Mouse (Mus musculus) splenic B cell, adult 2 months (primary cell): ENCODE measurements around the gene 2310061I04Rik.

Experiments used
- DNase-seq: peaks from one replicate; pipeline ENCODE4 v3.0.0-alpha.2; 2011; ENCODE audit warnings: low read depth, low spot score
- H3K27me3 ChIP-seq: 2 replicates; pipeline ENCODE4 v1.6.1; 2012; ENCODE audit warnings: mild to moderate bottlenecking, low read length, moderate library complexity, mixed read lengths; ENCODE audit not compliant: control insufficient read depth, poor library complexity, insufficient read depth, severe bottlenecking
- H3K36me3 ChIP-seq: 2 replicates; pipeline ENCODE4 v1.6.1; 2012; ENCODE audit warnings: mild to moderate bottlenecking, low read length, moderate library complexity, mixed read lengths; ENCODE audit not compliant: control insufficient read depth, poor library complexity, insufficient read depth, severe bottlenecking

The 2310061I04Rik gene

GRCm38 (mm10) chr17:35919864-35920301 lies 22.7 kb upstream of the 2310061I04Rik start:
- no peak for DNase-seq
- Histone ChIP-seq H3K27me3 (no peaks in the 10 kb centered on the region), H3K36me3 (peaks cover 17% of the 10 kb centered on the region; the same call in 1 of the 2 replicates)

DNA sequence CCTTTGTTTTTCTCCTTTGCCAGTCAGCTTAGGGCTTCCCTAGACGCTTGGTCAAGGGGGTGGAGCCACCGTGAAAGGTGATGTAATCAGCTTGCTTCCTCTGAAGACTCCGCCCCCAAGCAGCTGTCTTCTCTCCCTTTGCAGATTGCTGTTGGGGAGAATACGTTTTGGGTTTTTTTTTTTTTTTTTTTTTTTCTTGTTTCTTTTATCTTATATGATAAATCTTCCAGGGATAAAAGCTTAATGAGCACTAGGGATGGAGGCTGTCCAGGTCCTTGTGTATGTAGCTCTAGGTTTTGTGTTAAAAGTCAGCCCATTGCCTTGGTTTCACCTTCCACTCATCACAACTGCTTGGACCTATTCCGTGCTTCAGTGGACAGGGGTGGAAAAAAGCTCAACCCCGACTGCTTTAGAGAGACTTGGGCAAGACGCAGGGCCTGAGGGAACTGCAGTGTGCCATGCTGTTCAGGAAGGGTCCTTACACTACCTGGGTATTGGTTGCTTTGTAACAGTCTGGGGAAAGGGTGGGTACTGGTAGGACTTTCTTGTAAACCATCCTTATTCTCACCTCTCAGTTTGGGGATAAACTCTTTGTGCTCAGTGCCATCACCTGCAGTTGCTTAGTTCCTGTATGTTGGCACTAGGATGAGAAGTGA lies 22.0 kb upstream of the 2310061I04Rik start:
- Histone ChIP-seq H3K27me3 (no peaks in the 10 kb centered on the region), H3K36me3 (peaks cover 13% of the 10 kb centered on the region; the same call in 1 of the 2 replicates)
- peak; percentile 97 for DNase-seq

GRCm38 (mm10) chr17:35918276-35919059 lies 21.2 kb upstream of the 2310061I04Rik start:
- peak; percentile 57 for DNase-seq
- Histone ChIP-seq H3K36me3 (peaks cover 13% of the 10 kb centered on the region; the same call in 1 of the 2 replicates), H3K27me3 (no peaks in the 10 kb centered on the region)

DNA sequence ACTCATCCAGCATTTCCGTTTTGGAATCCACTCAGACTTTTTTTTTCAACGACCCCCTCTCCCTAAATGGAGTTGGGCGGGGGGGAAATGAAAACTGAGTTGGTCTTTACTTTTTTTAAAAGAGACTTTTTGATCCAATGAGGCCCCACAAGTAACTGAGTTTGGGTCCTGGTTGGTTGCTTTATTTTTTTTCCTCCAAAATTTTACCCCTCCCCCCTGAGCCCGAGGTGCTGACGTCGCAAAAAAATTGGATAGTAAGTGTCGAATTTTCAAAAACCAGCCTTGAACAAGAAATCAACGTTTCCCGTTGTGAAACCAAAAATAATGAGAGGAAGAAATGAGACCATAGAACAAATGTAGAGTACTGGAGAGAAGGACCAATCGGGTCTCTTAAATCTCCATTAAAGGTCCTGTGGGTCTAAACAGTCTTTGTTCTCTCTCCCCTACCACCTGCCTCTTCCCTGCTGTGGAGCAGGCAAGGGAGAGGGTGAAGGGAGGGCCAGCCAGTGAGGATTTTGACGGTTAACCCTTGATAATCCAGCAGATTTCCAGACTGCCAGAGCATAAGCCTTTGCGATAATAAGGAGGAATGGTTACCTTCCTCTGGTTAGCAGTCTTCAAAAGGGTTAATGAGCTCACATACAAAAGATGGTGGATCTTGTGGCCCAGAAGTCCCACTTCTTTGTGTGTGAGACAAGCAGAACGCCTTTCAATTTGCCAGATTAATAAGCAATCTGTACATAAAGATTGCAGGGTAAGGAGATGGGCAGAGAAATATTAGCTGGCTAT lies 20.4 kb upstream of the 2310061I04Rik start:
- H3K36me3 ChIP-seq = peaks cover 19% of the 10 kb centered on the region
- H3K27me3 ChIP-seq = no peaks in the 10 kb centered on the region
- DNase-seq = peak; percentile 57

DNA sequence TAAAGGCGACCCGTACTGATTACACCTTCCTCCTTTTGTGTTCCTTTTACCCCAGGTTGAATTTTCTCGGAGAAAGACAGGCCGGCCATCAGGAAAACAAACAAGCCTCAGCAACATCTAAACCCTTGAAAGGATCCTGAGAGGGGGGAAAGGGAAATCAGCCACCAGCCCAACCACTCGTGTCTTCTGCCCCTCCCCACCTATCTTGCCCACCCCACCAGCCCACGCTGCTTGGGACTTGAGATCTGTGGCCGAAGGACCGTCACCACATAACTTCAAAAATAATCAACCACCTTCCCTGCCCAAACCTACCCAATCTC lies 19.9 kb upstream of the 2310061I04Rik start:
- peaks cover 19% of the 10 kb centered on the region for H3K36me3 ChIP-seq
- H3K27me3 ChIP-seq = no peaks in the 10 kb centered on the region
- DNase-seq = no peak

DNA sequence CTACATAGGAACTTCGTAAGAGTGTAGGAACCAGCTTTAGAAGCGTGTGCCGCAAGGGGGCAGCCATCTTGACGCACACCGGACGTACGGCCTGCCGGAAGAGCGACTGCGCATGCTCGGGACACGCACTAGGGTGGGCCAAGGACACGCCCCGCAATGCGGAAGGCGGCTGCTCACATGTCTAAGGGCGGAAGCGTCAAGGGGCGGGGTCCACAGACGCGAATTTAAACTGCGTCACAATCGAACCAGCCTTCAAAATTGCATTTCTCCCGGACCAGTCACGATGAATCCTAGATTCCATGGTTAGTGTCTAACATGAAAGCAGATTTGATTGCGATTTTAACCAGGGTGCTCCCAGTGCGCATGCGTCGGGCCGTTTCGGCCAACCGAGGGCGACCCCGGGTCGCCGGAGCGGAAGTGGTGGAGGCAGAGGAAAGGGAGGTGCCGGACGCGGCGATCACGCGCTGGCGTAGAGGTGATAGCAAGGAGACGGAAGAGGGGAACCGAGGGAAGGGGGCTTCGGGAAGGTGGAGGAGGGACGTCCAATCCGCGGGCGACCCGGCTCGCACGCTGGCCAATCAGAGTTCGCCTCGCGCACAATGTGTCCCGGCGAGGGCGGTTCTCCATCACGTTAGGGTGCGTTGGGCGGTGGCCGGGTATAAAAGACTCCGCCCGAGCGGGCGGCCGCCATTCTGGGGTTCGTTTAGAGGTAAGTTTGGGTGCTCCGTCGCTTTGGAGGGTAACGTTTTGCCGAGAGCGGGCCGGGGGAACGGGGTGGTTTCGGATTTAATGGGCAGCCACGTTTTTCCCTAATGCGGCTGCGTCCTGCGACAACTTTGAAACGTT lies 19.3 kb upstream of the 2310061I04Rik start, which contains the start of the genes Mrps18b and Ppp1r10:
Mrps18b (minus strand) TSS at position 93 of the 846 bp plus-strand sequence.
Ppp1r10 (plus strand) TSS at position 138 of the 846 bp plus-strand sequence.
- DNase-seq = peak; percentile 100
- Histone ChIP-seq H3K36me3 (peaks cover 19% of the 10 kb centered on the region), H3K27me3 (no peaks in the 10 kb centered on the region)

GRCm38 (mm10) chr17:35915538-35916296 lies 18.5 kb upstream of the 2310061I04Rik start:
- Histone ChIP-seq H3K36me3 (peaks cover 19% of the 10 kb centered on the region), H3K27me3 (no peaks in the 10 kb centered on the region)
- peak; percentile 38 for DNase-seq

DNA sequence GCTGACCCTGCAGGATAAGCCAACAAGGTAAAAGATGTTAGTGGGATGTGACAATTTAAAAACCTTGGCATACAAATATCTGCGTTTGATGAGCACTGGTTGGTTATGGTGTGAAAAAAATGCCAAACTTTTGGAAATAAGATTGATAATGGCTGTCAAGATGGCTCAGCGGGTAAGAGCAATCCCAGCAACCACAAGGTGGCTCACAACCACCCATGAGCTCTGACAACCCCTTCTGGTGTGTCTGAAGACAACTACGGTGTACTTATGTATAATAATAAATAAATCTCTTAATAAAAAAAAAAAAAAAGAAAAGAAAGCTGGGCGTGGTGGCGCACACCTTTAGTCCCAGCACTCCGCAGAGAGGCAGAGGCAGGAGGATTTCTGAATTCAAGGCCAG lies 17.7 kb upstream of the 2310061I04Rik start:
- Histone ChIP-seq H3K27me3 (no peaks in the 10 kb centered on the region), H3K36me3 (peaks cover 19% of the 10 kb centered on the region)
- no peak for DNase-seq

DNA sequence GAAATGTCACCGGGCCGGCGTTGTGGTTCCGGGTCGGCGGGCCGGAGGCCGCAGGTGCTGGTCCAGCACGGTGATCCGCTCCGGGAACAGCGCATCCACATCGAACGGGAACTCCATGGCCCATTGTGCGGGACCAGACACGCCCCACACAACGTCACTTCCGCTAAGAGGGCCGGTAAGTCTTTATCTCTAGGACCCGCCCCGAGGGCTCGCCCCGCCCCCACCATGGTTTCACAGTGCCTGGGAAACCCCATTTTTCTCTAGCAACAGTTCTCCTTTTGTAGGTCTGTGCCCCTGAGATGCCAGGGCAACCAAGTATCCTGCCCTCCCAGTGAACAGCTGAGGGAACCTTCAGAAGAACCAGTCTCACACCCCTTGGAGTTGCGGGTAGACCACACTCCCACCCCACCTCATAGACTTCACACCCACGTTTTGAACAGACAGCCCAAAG lies 12.7 kb upstream of the 2310061I04Rik start, which contains the start of gene Atat1:
Atat1 (minus strand) TSS at position 157 of the 451 bp plus-strand sequence.
- peak; percentile 98 for DNase-seq
- Histone ChIP-seq H3K27me3 (no peaks in the 10 kb centered on the region), H3K36me3 (peaks cover 8% of the 10 kb centered on the region)

GRCm38 (mm10) chr17:35909186-35909918 lies 12.1 kb upstream of the 2310061I04Rik start:
- Histone ChIP-seq H3K36me3 (peaks cover 6% of the 10 kb centered on the region), H3K27me3 (no peaks in the 10 kb centered on the region)
- DNase-seq = no peak

DNA sequence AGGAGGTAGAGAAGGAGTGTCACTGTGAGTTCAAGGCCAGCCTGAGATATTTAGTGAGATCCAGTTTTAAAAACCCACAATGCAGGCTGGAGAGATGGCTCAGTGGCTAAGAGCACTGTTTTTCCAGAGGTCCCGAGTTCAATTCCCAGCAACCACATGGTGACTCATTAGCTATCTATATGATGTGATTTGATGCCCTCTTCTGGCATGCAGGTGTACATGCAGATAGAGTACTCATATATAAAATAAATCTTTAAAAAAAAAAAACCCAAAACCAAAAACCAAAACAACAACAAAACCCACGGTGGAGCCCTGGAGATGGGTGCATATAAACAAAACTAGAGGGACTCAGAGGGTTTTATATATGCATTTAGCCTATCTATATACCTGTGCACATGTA lies 10.4 kb upstream of the 2310061I04Rik start:
- DNase-seq = peak; percentile 58
- H3K27me3 ChIP-seq = no peaks in the 10 kb centered on the region

DNA sequence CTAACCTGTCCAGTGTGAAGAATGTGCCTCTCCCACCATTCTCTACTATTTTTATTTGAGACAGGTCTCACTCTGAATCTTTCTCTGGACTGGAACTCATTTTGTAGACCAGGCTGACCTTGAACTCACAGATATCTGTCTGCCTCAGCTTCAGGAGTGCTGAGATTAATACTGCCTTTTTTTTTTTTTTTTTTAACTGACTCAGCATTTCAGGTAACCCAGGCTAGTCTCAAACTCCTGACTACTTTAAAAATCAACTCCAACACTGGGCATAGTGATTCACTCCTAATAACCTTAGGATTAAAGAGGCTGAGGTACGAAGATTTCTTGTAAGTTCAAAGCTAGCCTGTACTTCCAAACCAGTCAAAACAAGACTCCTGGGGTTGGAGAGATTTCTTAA lies 8.4 kb upstream of the 2310061I04Rik start:
- no peaks in the 10 kb centered on the region for H3K27me3 ChIP-seq
- H3K36me3 ChIP-seq = no peaks in the 10 kb centered on the region
- DNase-seq = no peak

More for the DNA sequence above, 10.4 kb upstream of the 2310061I04Rik start:
- H3K36me3 ChIP-seq = no peaks in the 10 kb centered on the region

GRCm38 (mm10) chr17:35903992-35904355 lies 6.7 kb upstream of the 2310061I04Rik start:
- DNase-seq = no peak
- H3K27me3 ChIP-seq = no peaks in the 10 kb centered on the region

More at GRCm38 (mm10) chr17:35903992-35904355, 6.7 kb upstream of the 2310061I04Rik start:
- no peaks in the 10 kb centered on the region for H3K36me3 ChIP-seq
